Mouse (Mus musculus): ENCODE data around the gene Ankrd1.

- TF ChIP-seq CTCF (IDR thresholded peaks at IDR 0.05; ENCODE audit: low read depth, low read length) (no peak), GATA1 (IDR thresholded peaks at IDR 0.05; ENCODE audit: borderline replicate concordance, low read length) (no peak), GATA2 (IDR thresholded peaks at IDR 0.05; ENCODE audit: borderline replicate concordance, low read depth, low read length) (no peak), TAL1 (conservative IDR thresholded peaks at IDR 0.05; ENCODE audit: low read depth, low read length) (no peak)
Measured at GRCm38 (mm10) chr19:36150241-36151007, 30.5 kb upstream of the Ankrd1 start.
